Mouse (Mus musculus): ENCODE results near the gene Clmp.

DNA sequence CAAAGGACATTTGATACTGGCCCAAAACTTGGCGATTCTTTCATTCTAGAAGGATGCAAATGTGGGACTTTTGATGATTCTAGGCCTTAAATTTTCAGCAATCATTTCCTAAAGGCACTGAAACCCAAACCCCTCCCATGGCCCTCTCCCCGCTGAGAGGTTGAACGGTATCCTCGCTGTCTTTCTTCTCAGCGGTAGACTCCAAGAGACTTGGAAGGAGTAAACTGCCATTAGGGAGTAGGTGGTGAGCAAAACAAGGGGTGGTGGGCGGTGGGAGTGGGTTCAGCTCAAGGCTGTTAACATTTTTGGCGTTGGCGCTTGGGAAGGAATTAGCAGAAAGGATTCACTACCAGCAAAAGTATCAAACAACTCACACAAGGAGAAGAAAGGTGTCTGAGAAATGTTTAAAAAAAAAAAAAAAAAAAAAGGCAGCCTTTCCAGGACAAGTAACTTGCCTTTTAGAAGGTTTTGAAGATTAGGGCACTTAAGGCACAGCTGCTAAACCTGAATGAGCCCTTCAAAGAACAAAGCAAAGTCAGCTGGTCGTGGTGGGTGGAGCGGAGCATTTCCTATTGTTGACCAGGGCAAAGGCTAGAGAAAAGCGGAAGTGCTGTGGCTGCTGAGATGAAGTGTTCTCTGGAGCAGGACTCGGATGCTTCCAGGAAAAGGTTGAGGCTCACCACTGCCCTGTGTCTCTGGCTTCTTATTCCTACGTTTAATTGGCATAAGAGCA lies 98.0 kb downstream of the Clmp start:
- TF ChIP-seq CTCF (IDR thresholded peaks at IDR 0.05; ENCODE audit: insufficient read depth, low read length) (no peak), POLR2A (IDR thresholded peaks at IDR 0.05; ENCODE audit: borderline replicate concordance, extremely low read depth, low read depth, low read length) (peak; percentile 50; the same call in 1 of the 2 replicates)
